Mouse (Mus musculus): ENCODE measurements around the gene Pskh1. TPM values are rescaled to one million over a fixed set of nuclear protein-coding genes. Genes with fewer than 3 reads are reported as not detected.

Gene Pskh1
- polyA plus RNA-seq, 1 experiment from 2014 or later: 13.4 TPM

- no peak for TF ChIP-seq CTCF (IDR thresholded peaks at IDR 0.05; ENCODE audit: low read depth)
- no peak for TF ChIP-seq EP300 (optimal IDR thresholded peaks at IDR 0.05)
- ATAC-seq (ENCODE audit: low FRiP score, low TSS enrichment): 0 out of 2 replicates have a peak, but pooled peaks have one; percentile 15
Observed at GRCm38 (mm10) chr8:105937496-105938305, 37.5 kb downstream of the Pskh1 start.

GRCm38 (mm10) chr8:105938306-105938669 is 38.0 kb downstream of the Pskh1 start, which contains the start of gene Psmb10:
TSS of gene Psmb10 (minus strand) at chr8:105938444.
- TF ChIP-seq EP300 (optimal IDR thresholded peaks at IDR 0.05) (no peak), CTCF (IDR thresholded peaks at IDR 0.05; ENCODE audit: low read depth) (peak; percentile 34; the same call in 1 of the 2 replicates)
- H3K9me3 ChIP-seq (ENCODE audit: control insufficient read depth, low read length): no peaks in the 10 kb centered on the region
- H3K36me3 ChIP-seq (ENCODE audit: control insufficient read depth, insufficient read depth, low read length): no peaks in the 10 kb centered on the region; the same call in 1 of the 2 replicates
- H3K27me3 ChIP-seq (ENCODE audit: control insufficient read depth, insufficient read depth, low read length): no peaks in the 10 kb centered on the region
- H3K27ac ChIP-seq (replicated peaks): peak within 1 kb of the TSS; percentile 85
- H3K4me3 ChIP-seq (ENCODE audit: low read depth, low read length): peak within 1 kb of the TSS; percentile 79
- peak; percentile 48 for DNase-seq (ENCODE audit: low spot score)
- no peak for ATAC-seq (ENCODE audit: low FRiP score, low TSS enrichment)
- peaks cover 3% of the 10 kb centered on the region; the same call in 1 of the 2 replicates for H3K4me1 ChIP-seq (replicated peaks; ENCODE audit: control insufficient read depth, insufficient read depth)
- peak within 1 kb of the TSS; percentile 74 for H3K9ac ChIP-seq (ENCODE audit: low read length)
- H3K4me2 ChIP-seq (replicated peaks; ENCODE audit: low read depth): peak within 1 kb of the TSS; percentile 96
- WGBS: 8% methylated on average over 4 of the region's 4 CpGs

More at GRCm38 (mm10) chr8:105937496-105938305, 37.5 kb downstream of the Pskh1 start:
- peak overlapping the region; percentile 85 for H3K27ac ChIP-seq (replicated peaks)
- peak overlapping the region; percentile 79 for H3K4me3 ChIP-seq (ENCODE audit: low read depth, low read length)
- H3K4me1 ChIP-seq (replicated peaks; ENCODE audit: control insufficient read depth, insufficient read depth): peaks cover 3% of the 10 kb centered on the region; the same call in 1 of the 2 replicates
- peak overlapping the region; percentile 74 for H3K9ac ChIP-seq (ENCODE audit: low read length)
- DNase-seq (ENCODE audit: low spot score): peak; percentile 55
- under 1% methylated on average over 33 of the region's 33 CpGs for WGBS
- peak overlapping the region; percentile 96 for H3K4me2 ChIP-seq (replicated peaks; ENCODE audit: low read depth)
- H3K27me3 ChIP-seq (ENCODE audit: control insufficient read depth, insufficient read depth, low read length): no peaks in the 10 kb centered on the region
- H3K36me3 ChIP-seq (ENCODE audit: control insufficient read depth, insufficient read depth, low read length): no peaks in the 10 kb centered on the region; the same call in 1 of the 2 replicates
- H3K9me3 ChIP-seq (ENCODE audit: control insufficient read depth, low read length): no peaks in the 10 kb centered on the region

- TF ChIP-seq CTCF (IDR thresholded peaks at IDR 0.05; ENCODE audit: low read depth): no peak
- H3K4me2 ChIP-seq (replicated peaks; ENCODE audit: low read depth): no peak overlapping the region
- H3K9ac ChIP-seq (ENCODE audit: low read length): no peak overlapping the region
- WGBS: 95% methylated on average over 11 of the region's 11 CpGs
- no peak overlapping the region for H3K4me3 ChIP-seq (ENCODE audit: low read depth, low read length)
- no peaks in the 10 kb centered on the region for H3K9me3 ChIP-seq (ENCODE audit: control insufficient read depth, low read length)
- ATAC-seq (ENCODE audit: low FRiP score, low TSS enrichment): no peak
- H3K36me3 ChIP-seq (ENCODE audit: control insufficient read depth, insufficient read depth, low read length): peaks cover 26% of the 10 kb centered on the region
- H3K4me1 ChIP-seq (replicated peaks; ENCODE audit: control insufficient read depth, insufficient read depth): no peaks in the 10 kb centered on the region
- H3K27ac ChIP-seq (replicated peaks): no peak overlapping the region
- no peaks in the 10 kb centered on the region for H3K27me3 ChIP-seq (ENCODE audit: control insufficient read depth, insufficient read depth, low read length)
- DNase-seq (ENCODE audit: low spot score): no peak
Observed at GRCm38 (mm10) chr8:105942026-105942425, 41.8 kb downstream of the Pskh1 start.

GRCm38 (mm10) chr8:105942542-105942941 is 42.3 kb downstream of the Pskh1 start:
- no peak overlapping the region for H3K27ac ChIP-seq (replicated peaks)
- no peak overlapping the region for H3K4me3 ChIP-seq (ENCODE audit: low read depth, low read length)
- no peaks in the 10 kb centered on the region for H3K4me1 ChIP-seq (replicated peaks; ENCODE audit: control insufficient read depth, insufficient read depth)
- H3K4me2 ChIP-seq (replicated peaks; ENCODE audit: low read depth): no peak overlapping the region
- H3K9ac ChIP-seq (ENCODE audit: low read length): no peak overlapping the region
- H3K9me3 ChIP-seq (ENCODE audit: control insufficient read depth, low read length): no peaks in the 10 kb centered on the region
- peaks cover 27% of the 10 kb centered on the region for H3K36me3 ChIP-seq (ENCODE audit: control insufficient read depth, insufficient read depth, low read length)
- no peak for DNase-seq (ENCODE audit: low spot score)
- 82% methylated on average over 5 of the region's 5 CpGs for WGBS
- H3K27me3 ChIP-seq (ENCODE audit: control insufficient read depth, insufficient read depth, low read length): no peaks in the 10 kb centered on the region
- ATAC-seq (ENCODE audit: low FRiP score, low TSS enrichment): no peak
- TF ChIP-seq EP300 (optimal IDR thresholded peaks at IDR 0.05) (no peak), CTCF (IDR thresholded peaks at IDR 0.05; ENCODE audit: low read depth) (no peak)

- no peak within 1 kb of the TSS for H3K4me2 ChIP-seq (replicated peaks; ENCODE audit: low read depth)
- no peak for TF ChIP-seq CTCF (IDR thresholded peaks at IDR 0.05; ENCODE audit: low read depth)
- no peak for TF ChIP-seq EP300 (optimal IDR thresholded peaks at IDR 0.05)
- H3K4me1 ChIP-seq (replicated peaks; ENCODE audit: control insufficient read depth, insufficient read depth): no peaks in the 10 kb centered on the region
- H3K36me3 ChIP-seq (ENCODE audit: control insufficient read depth, insufficient read depth, low read length): peaks cover 27% of the 10 kb centered on the region
- ATAC-seq (ENCODE audit: low FRiP score, low TSS enrichment) (peak; percentile 30; the same call in 1 of the 2 replicates), DNase-seq (ENCODE audit: low spot score) (no peak)
- WGBS: 76% methylated on average over 8 of the region's 8 CpGs
- no peaks in the 10 kb centered on the region for H3K27me3 ChIP-seq (ENCODE audit: control insufficient read depth, insufficient read depth, low read length)
- no peak within 1 kb of the TSS for H3K4me3 ChIP-seq (ENCODE audit: low read depth, low read length)
- H3K27ac ChIP-seq (replicated peaks): no peak within 1 kb of the TSS
- H3K9me3 ChIP-seq (ENCODE audit: control insufficient read depth, low read length): no peaks in the 10 kb centered on the region
- no peak within 1 kb of the TSS for H3K9ac ChIP-seq (ENCODE audit: low read length)
Observed at GRCm38 (mm10) chr8:105943321-105943739, 43.1 kb downstream of the Pskh1 start, which contains the start of gene Lcat. TSS of gene Lcat (minus strand) at chr8:105943382.

GRCm38 (mm10) chr8:105949350-105949749 is 49.1 kb downstream of the Pskh1 start:
- TF ChIP-seq EP300 (optimal IDR thresholded peaks at IDR 0.05) (no peak), CTCF (IDR thresholded peaks at IDR 0.05; ENCODE audit: low read depth) (no peak)
- Histone ChIP-seq H3K36me3 (ENCODE audit: control insufficient read depth, insufficient read depth, low read length) (peaks cover 31% of the 10 kb centered on the region), H3K4me2 (replicated peaks; ENCODE audit: low read depth) (no peak overlapping the region), H3K27me3 (ENCODE audit: control insufficient read depth, insufficient read depth, low read length) (no peaks in the 10 kb centered on the region), H3K4me3 (ENCODE audit: low read depth, low read length) (no peak overlapping the region), H3K27ac (replicated peaks) (no peak overlapping the region), H3K4me1 (replicated peaks; ENCODE audit: control insufficient read depth, insufficient read depth) (no peaks in the 10 kb centered on the region), H3K9ac (ENCODE audit: low read length) (no peak overlapping the region), H3K9me3 (ENCODE audit: control insufficient read depth, low read length) (no peaks in the 10 kb centered on the region)
- peak; percentile 72 for DNase-seq (ENCODE audit: low spot score)
- 52% methylated on average over 10 of the region's 10 CpGs for WGBS
- peak; percentile 51 for ATAC-seq (ENCODE audit: low FRiP score, low TSS enrichment)
